Mouse (Mus musculus) C2C12 (cell line): ENCODE data around the gene Usp36.

ENCODE experiments used
- CTCF ChIP-seq: IDR thresholded peaks from one replicate; pipeline ENCODE4 v1.5.1; 2011; ENCODE audit not compliant: control insufficient read depth, insufficient read depth, insufficient read length
- MAX ChIP-seq: IDR thresholded peaks from one replicate; pipeline ENCODE4 v1.6.1; 2011; ENCODE audit warnings: mild to moderate bottlenecking, control low read depth
- MYOD1 ChIP-seq: IDR thresholded peaks from one replicate; pipeline ENCODE4 v1.6.1; 2011; ENCODE audit warnings: low read depth; ENCODE audit not compliant: control insufficient read depth, insufficient read length
- MYOG ChIP-seq: IDR thresholded peaks from one replicate; pipeline ENCODE4 v1.6.1; 2011; ENCODE audit not compliant: control insufficient read depth, insufficient read length; ENCODE audit errors: extremely low read depth
- USF1 ChIP-seq: IDR thresholded peaks from one replicate; pipeline ENCODE4 v1.6.1; 2011; ENCODE audit warnings: low read depth, mild to moderate bottlenecking, control low read depth, moderate library complexity

DNA sequence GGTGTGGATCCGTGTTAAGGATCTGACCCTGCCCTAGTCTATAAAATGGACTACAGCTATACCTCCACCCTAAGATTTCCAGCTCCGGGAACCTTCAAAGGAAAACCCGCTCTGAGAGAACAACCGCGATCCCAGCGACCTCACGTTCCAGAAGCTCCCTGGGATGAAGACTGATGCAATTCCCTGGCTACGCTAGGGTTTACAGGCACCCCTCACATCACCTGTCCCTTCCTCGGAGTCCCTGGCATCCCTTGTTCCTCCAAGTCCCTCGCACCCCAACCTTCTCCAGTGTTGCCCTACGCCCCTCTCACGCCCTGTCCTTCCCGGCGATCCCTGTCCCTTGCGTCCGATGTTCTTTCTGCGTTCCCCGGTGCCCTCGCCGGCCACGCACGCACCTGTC is 482 bp downstream of the Usp36 start:
- TF ChIP-seq CTCF (no peak), USF1 (no peak), MYOG (no peak), MAX (no peak), MYOD1 (no peak)
